Mouse (Mus musculus) intestine, postnatal 0 days (tissue): ENCODE measurements at regions not wholly inside any gene's neighbourhood (a gene's known extent, or its start where the extent isn't known, plus 50 kb on each side); places are given as distances from the start of the nearest gene placed in this dataset.
A peak's percentile ranks its signal among the peaks of the same experiment; 100 is the strongest.

Experiments
- ATAC-seq: fragments of 200-750 bp; cut with Nextera tagmentation; 2 replicates; pipeline ENCODE4 v1.8.0; 2017; ENCODE audit warnings: mild to moderate bottlenecking, moderate TSS enrichment, moderate library complexity
- H3K27ac ChIP-seq: fragments of 300-500 bp; sonication (generic); 2 replicates; pipeline ENCODE4 v1.5.1; 2014; ENCODE audit warnings: mild to moderate bottlenecking, low read depth, low read length, moderate library complexity
- H3K27me3 ChIP-seq: fragments of 300-500 bp; sonication (generic); replicated peaks from 2 replicates; pipeline ENCODE4 v1.6.1; 2014; ENCODE audit warnings: low read length, mixed read lengths; ENCODE audit not compliant: control insufficient read depth, insufficient read depth
- H3K36me3 ChIP-seq: fragments of 300-500 bp; sonication (generic); 2 replicates; pipeline ENCODE4 v1.6.1; 2014; ENCODE audit warnings: mild to moderate bottlenecking, moderate library complexity; ENCODE audit not compliant: control insufficient read depth, insufficient read depth
- H3K4me1 ChIP-seq: fragments of 300-500 bp; sonication (generic); replicated peaks from 2 replicates; pipeline ENCODE4 v1.6.1; 2014; ENCODE audit warnings: antibody characterized with exemption, low read length, mixed read lengths; ENCODE audit not compliant: control insufficient read depth, insufficient read depth
- H3K4me2 ChIP-seq: fragments of 300-500 bp; sonication (generic); replicated peaks from 2 replicates; pipeline ENCODE4 v1.6.1; 2014; ENCODE audit warnings: low read depth, mild to moderate bottlenecking, moderate library complexity
- H3K4me3 ChIP-seq: fragments of 300-500 bp; sonication (generic); 2 replicates; pipeline ENCODE4 v1.5.1; 2014; ENCODE audit warnings: low read depth, low read length
- H3K9ac ChIP-seq: fragments of 300-500 bp; sonication (generic); 2 replicates; pipeline ENCODE4 v1.6.1; 2014; ENCODE audit warnings: mild to moderate bottlenecking, low read depth, low read length
- H3K9me3 ChIP-seq: fragments of 300-500 bp; sonication (generic); 2 replicates; pipeline ENCODE4 v1.6.1; 2016; ENCODE audit warnings: mixed run types; ENCODE audit not compliant: control insufficient read depth
- CTCF ChIP-seq: sonication (generic); IDR thresholded peaks from 2 replicates; pipeline ENCODE4 v1.5.1; 2016; ENCODE audit warnings: low read depth, mild to moderate bottlenecking, control low read depth, antibody characterized with exemption, moderate library complexity
- WGBS: fragments of 180-500 bp; shearing (Covaris S2); extraction: QIAGEN DNeasy Blood & Tissue Kit; methylation state at CpG from one replicate; pipeline ENCODE4 v1.1.7; 2014; 5-methylcytosine and 5-hydroxymethylcytosine counted together

DNA sequence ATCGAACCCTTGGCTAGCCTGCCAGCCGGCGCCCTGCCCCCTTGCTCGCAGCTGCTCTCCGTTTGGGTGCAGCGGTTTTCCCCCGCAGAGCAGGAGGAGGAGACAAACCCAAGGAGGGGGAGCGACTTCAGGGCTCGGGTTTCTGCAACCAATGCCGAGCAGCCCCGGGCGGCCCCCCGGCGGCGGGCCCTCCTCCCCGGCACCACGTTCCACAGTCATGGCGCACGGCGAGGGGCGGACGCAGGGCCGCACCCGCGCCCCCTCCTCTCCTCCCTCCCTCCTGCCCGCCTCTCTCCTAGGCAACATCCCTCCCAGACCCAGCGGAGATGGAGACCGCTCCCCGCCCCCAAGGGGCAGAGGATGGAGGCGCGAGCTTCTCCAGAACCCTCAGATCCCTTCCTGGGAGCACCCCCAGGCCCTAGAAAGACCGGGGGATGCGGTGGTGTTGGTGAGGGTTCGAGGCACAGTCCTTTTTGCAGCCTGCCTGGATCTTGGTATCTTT lies 129.4 kb upstream of the Ubr2 start:
- H3K4me1 ChIP-seq = peaks cover 9% of the 10 kb centered on the region; the same call in 1 of the 2 replicates
- peak overlapping the region; percentile 78 for H3K27ac ChIP-seq
- ATAC-seq = peak; percentile 72
- H3K4me3 ChIP-seq = peak overlapping the region; percentile 69
- no peaks in the 10 kb centered on the region for H3K36me3 ChIP-seq
- no peaks in the 10 kb centered on the region for H3K27me3 ChIP-seq
- TF ChIP-seq CTCF = 0 out of 2 replicates have a peak, but pooled peaks have one; percentile 25
- no peaks in the 10 kb centered on the region for H3K9me3 ChIP-seq
- peak overlapping the region; percentile 28 for H3K9ac ChIP-seq
- H3K4me2 ChIP-seq = peak overlapping the region; percentile 92
- under 1% methylated on average over 22 of the region's 34 CpGs for WGBS

DNA sequence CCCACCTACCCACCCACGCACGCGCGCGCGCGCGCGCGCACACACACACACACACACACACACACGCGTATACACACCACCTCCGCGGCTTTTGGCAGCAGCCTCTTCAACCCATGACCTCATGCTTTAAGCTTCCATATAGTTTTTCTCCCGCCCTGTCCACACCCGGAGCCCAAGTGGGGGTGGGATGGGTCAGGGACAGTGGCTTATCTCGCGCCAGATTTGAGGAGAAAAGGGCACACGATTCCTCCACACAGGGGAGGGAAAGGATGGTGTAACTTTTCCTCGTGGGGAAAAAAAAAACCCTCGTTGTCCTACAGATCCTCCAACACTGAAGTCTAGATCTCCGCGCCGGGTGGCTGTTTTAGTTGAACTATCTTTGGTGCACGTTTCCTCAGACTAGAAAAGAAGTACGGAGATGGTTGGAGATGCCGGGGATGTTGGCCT lies 128.8 kb upstream of the Ubr2 start:
- Histone ChIP-seq H3K36me3 (no peaks in the 10 kb centered on the region), H3K9me3 (no peaks in the 10 kb centered on the region), H3K27me3 (no peaks in the 10 kb centered on the region), H3K4me3 (peak overlapping the region; percentile 69), H3K9ac (peak overlapping the region; percentile 28; the same call in 1 of the 2 replicates), H3K4me2 (peak overlapping the region; percentile 92), H3K4me1 (peaks cover 9% of the 10 kb centered on the region; the same call in 1 of the 2 replicates), H3K27ac (0 out of 2 replicates have a peak overlapping the region, but pooled peaks have one; percentile 78)
- 3% methylated on average over 27 of the region's 27 CpGs for WGBS
- no peak for TF ChIP-seq CTCF
- no peak for ATAC-seq

DNA sequence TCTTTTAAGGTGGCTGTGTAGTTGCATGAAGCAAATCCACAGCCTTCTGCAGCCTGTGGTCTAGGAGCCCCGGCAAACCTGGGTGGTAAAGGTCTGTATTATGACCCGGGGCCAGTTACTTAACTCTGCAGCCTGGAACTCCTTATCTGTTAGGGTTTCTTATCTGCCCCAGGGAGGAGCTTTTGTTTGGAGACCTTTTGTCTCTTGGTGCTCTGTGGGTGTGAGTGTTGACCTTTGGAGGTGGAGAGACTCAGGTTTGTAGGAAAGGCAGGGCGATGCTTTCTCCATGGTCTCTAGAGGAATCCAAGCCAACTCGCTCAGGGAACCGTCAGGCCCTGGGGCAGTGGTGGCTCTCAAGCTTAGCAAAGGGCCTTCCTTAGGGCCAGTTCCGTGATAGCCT lies 127.8 kb upstream of the Ubr2 start:
- Histone ChIP-seq H3K27me3 (no peaks in the 10 kb centered on the region), H3K36me3 (no peaks in the 10 kb centered on the region), H3K9me3 (no peaks in the 10 kb centered on the region), H3K4me1 (peaks cover 6% of the 10 kb centered on the region; the same call in 1 of the 2 replicates), H3K4me3 (no peak overlapping the region), H3K27ac (no peak overlapping the region), H3K4me2 (peak overlapping the region; percentile 92; the same call in 1 of the 2 replicates), H3K9ac (no peak overlapping the region)
- 42% methylated on average over 6 of the region's 6 CpGs for WGBS
- TF ChIP-seq CTCF = no peak
- no peak for ATAC-seq

DNA sequence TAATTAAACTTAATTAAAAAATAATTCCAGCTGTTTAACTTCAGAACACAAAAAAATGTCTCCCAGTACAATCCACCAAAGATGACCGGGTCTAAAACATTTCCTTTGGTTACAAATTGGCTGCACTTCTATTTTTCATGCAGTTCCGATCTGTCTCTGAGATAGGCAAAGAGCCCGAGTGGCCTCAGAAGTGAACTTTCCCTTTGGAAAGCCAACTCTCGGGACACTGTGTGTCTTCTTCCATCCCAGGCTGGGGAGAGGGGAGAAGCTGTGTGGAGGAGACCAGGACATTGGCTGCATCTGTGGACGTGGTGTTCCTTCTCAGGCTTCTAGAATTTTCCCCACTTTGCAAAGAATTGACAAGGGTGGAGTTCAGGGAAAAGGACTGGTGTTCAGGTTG lies 125.0 kb upstream of the Ubr2 start:
- ATAC-seq = no peak
- Histone ChIP-seq H3K9me3 (no peaks in the 10 kb centered on the region), H3K27me3 (no peaks in the 10 kb centered on the region), H3K27ac (no peak overlapping the region), H3K4me3 (no peak overlapping the region), H3K9ac (no peak overlapping the region), H3K36me3 (no peaks in the 10 kb centered on the region), H3K4me1 (peaks cover 6% of the 10 kb centered on the region; the same call in 1 of the 2 replicates), H3K4me2 (no peak overlapping the region)
- WGBS = 83% methylated on average over 5 of the region's 5 CpGs
- TF ChIP-seq CTCF = no peak

DNA sequence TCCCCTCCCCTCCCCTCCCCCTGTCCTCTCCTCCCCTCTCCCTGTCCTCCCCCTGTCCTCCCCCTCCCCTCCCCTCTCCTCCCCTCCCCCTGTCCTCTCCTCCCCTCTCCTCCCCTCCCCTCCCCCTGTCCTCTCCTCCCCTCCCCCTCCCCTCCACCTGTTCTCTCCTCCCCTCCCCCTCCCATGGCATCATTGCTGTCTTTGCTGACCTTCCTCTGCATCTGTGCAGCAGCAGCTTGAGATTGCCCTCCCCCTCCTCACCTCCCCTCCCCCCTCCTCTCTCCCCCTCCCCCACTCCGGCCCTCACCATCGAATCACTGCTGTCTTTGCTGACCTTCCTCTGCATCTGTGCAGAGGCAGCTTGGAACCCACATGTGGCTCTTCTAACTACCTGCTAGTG lies 123.4 kb upstream of the Ubr2 start:
- WGBS = 69% methylated on average over 2 of the region's 2 CpGs
- ATAC-seq = no peak
- TF ChIP-seq CTCF = no peak

DNA sequence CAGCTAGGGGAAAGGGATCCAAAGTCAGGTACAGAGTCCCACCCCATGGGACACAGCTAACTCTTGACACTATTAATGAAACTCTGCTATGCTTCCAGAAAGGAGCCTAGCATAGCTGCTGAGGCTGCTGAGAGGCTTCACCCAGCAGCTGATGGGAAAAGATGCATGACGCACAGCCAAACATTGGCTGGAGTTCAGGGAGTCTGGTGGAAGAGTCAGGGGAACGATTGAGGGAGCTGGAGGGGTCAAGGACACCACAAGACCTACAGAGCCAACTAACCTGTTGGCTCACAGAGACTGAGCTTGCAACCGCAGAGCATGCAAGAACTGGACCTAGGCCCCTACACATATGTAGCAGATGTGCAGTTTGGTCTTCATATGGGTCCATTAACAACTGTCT lies 117.2 kb upstream of the Ubr2 start:
- no peaks in the 10 kb centered on the region for H3K4me1 ChIP-seq
- H3K9ac ChIP-seq = no peak overlapping the region
- TF ChIP-seq CTCF = no peak
- H3K27ac ChIP-seq = no peak overlapping the region
- 72% methylated on average over 3 of the region's 3 CpGs for WGBS
- H3K9me3 ChIP-seq = no peaks in the 10 kb centered on the region
- H3K4me2 ChIP-seq = no peak overlapping the region
- H3K27me3 ChIP-seq = no peaks in the 10 kb centered on the region
- no peaks in the 10 kb centered on the region for H3K36me3 ChIP-seq
- H3K4me3 ChIP-seq = no peak overlapping the region
- no peak for ATAC-seq

More for the DNA sequence above, 123.4 kb upstream of the Ubr2 start:
- no peak overlapping the region for H3K9ac ChIP-seq
- H3K27me3 ChIP-seq = no peaks in the 10 kb centered on the region
- no peak overlapping the region for H3K4me2 ChIP-seq
- H3K4me3 ChIP-seq = no peak overlapping the region
- no peaks in the 10 kb centered on the region for H3K36me3 ChIP-seq
- H3K4me1 ChIP-seq = no peaks in the 10 kb centered on the region; the same call in 1 of the 2 replicates
- no peak overlapping the region for H3K27ac ChIP-seq
- H3K9me3 ChIP-seq = no peaks in the 10 kb centered on the region
